Comparison of ENCODE assay signal across 8 mouse cellular contexts in the genomic region with DNA sequence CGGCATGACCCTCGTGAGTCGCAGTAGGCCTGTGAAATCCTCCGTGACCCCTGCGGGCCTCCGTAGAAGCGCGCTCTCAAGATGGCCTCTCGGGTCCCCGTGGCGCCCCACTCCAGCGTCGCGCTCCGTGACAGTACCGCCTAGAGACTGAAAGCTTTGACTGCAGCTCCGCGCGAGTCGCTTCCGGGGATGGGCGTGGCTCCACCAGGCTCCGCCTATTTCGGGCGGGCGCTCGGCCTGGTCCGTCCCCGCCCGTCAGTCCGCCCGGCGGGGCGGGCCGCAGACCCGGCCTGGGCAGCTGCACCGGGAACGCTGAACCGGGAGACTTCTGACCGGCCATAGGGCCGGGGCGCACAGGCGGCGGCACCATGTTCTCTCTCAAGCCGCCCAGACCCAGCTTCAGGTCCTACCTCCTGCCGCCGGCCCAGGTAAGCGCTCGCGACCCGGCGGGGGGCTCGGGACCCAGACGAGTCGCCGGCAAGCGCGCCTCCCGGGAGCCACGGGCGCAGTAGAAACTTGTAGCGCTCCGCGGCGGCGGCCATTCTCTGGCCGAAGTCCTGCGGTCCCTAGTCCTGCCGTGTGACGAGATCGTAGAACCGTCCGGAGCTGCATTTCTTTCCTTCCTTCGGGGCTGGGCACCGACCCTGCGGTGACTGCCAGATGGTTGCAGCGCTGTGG. TPM values are rescaled to one million over a fixed set of nuclear protein-coding genes. Genes with fewer than 3 reads are reported as not detected.
A peak's percentile ranks its signal among the peaks of the same experiment; 100 is the strongest.
DNase-seq lines count a peak whose midpoint lies in the region; ATAC-seq and TF ChIP-seq lines count a peak whose summit lies in the region.

A gene (plus strand): TSS at position 240 of the 678 bp plus-strand sequence.

- no peaks in the 10 kb centered on the region for H3K27me3 ChIP-seq in Patski
- no peaks in the 10 kb centered on the region for H3K27me3 ChIP-seq in hindbrain, embryonic 13.5 days

- peak; percentile 95 for ATAC-seq in Patski
- peak; percentile 99 for ATAC-seq in hindbrain, embryonic 13.5 days (ENCODE audit: low FRiP score)

- POLR2A ChIA-PET in Patski (lab: Charles Lee): interaction anchor here (1.0 to 1.2 kb wide), 2 partner anchors 12 to 39 kb away, joined by 3 to 4 read pairs; no protein-coding TSS in a partner anchor

- peaks cover 6% of the 10 kb centered on the region; the same call in 1 of the 2 replicates for H3K36me3 ChIP-seq in hindbrain, embryonic 13.5 days

- peak; percentile 75 for DNase-seq in Patski (ENCODE audit: low read depth, low spot score)
- DNase-seq in cerebellum, postnatal 14 days: peak; percentile 98
- peak; percentile 96 to 98 for DNase-seq in frontal cortex, postnatal 14 days (ENCODE audit: low spot score in 2 of 2)
- DNase-seq in layer of hippocampus, postnatal 25 days (ENCODE audit: extremely low spot score in 1 of 2, low spot score in 1 of 2): peak; percentile 97
- DNase-seq in lung, postnatal 25 days (ENCODE audit: low spot score): peak; percentile 98
- DNase-seq in retina, embryonic 14.5 days (ENCODE audit: low spot score): peak; percentile 99
- DNase-seq in thymus, postnatal 4 days: peak; percentile 99

- peaks cover 25% of the 10 kb centered on the region for H3K4me1 ChIP-seq in hindbrain, embryonic 13.5 days (replicated peaks)

- TF ChIP-seq CTCF in Patski (IDR thresholded peaks at IDR 0.05): peak; percentile 75

- H3K27ac ChIP-seq in hindbrain, embryonic 13.5 days: peak within 1 kb of the TSS; percentile 85

- H3K9me3 ChIP-seq in hindbrain, embryonic 13.5 days: no peaks in the 10 kb centered on the region

- in situ Hi-C loops in Patski (cut with MboI; ENCODE audit: low pct_unique_long_range_greater_than_20kb): no loop called here

- CTCF ChIA-PET in Patski (lab: Charles Lee): interaction anchor here (0.8 to 1.7 kb wide), 6 partner anchors 10 to 123 kb away, joined by 3 to 8 read pairs (median 4); no protein-coding TSS in a partner anchor

- under 1% methylated on average over 77 of the region's 77 CpGs for WGBS in hindbrain, embryonic 13.5 days

- H3K9ac ChIP-seq in hindbrain, embryonic 13.5 days: peak within 1 kb of the TSS; percentile 81

- peak within 1 kb of the TSS; percentile 75 for H3K4me3 ChIP-seq in hindbrain, embryonic 13.5 days

- peak within 1 kb of the TSS; percentile 60 for H3K4me2 ChIP-seq in hindbrain, embryonic 13.5 days

RNA-seq across cellular contexts. Expression of the gene that starts here (rescaled TPM):
- polyA plus RNA-seq in Patski (2021): 26.7 TPM
- polyA plus RNA-seq in hindbrain, embryonic 13.5 days (2015; fragmentation: Nextera tagmentation; extraction: Ambion mirVana): 10.7 and 11.2 TPM in 2 replicates
- total RNA-seq in layer of hippocampus, postnatal 25 days (2021): 10 to 100 TPM; 16.6 to 18.7 TPM

Comparison
In these comparisons a context has a peak if more than half of its experiments do, and no peak if none do; other contexts are left out.
1. Peak in every context shown above with its lines: DNase-seq, ATAC-seq, H3K4me3 ChIP-seq and H3K27ac ChIP-seq.